Mouse (Mus musculus) layer of hippocampus, adult 18-20 months (tissue): ENCODE data around the gene Popdc2. TPM values are rescaled to one million over a fixed set of nuclear protein-coding genes. Genes with fewer than 3 reads are reported as not detected.

Experiments
- DNase-seq, 2 experiments: peaks; one replicate each; pipeline ENCODE4 v3.0.0; 2022; ENCODE audit warnings: low spot score in 2 of 2
- total RNA-seq, 2 experiments: library from RNA; stranded (reverse); gene quantifications; 2 replicates each; pipeline ENCODE4 v1.2.3; 2021

Popdc2 gene
- total RNA-seq, 2 experiments from 2014 or later = 0.20 to 0.66 TPM

DNA sequence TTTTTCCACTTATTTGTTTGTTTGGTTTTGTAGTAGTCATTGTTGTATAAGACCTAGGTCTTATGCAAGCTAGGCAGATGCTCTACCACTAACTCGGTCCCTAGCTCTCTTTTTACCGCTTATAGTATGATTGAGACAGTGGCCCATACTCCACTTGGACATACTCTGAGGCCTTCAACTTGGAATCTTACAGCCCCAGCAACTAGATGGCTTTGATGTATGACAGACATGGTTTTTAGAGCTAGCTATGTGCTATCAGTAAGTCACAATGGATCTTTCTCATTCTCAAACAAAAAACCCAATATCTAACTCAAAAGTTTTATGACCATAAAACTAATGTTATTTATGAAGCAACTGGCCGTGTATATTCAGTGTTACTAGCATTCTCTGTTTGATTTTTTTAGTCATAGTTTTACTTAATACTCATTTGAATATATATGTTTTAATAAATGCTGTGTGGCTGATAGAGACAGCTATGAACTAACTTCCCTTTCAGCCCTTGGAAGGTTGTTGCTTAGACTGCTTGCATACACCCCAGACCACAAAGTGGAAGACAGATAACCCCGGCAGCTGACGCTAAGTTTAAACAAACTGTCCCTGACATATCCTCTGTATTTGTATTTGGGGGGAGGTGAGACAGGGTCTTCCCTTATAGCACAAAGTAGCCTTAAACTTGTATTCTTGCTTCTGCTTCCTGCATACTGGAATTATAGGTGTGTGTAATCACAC is 7.7 kb upstream of the Popdc2 start:
- no peak for DNase-seq

- no peak for DNase-seq
These were observed 3.7 kb upstream of the Popdc2 start for GRCm38 (mm10) chr16:38358256-38358812.

DNA sequence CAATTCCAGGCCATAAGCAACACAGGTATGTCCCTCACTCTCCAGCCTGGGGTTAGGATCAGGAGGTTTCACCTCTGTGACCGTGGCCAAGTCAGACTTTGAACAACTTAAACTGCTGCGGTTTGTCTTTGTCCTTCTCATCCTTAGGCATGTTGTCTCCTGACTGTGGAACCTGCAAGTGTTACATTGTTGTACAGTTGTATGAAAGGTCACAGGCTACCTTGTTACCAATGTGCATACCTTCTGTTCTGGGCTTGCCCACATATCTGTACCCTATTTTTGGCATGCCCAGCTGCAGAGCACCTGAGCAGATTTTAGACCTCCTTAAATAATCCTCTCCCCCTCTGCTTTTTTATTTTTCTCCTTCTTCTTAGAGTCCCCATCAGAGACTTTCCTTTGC is 2.8 kb upstream of the Popdc2 start:
- DNase-seq = no peak

GRCm38 (mm10) chr16:38359857-38360256 is 2.2 kb upstream of the Popdc2 start:
- no peak for DNase-seq

DNA sequence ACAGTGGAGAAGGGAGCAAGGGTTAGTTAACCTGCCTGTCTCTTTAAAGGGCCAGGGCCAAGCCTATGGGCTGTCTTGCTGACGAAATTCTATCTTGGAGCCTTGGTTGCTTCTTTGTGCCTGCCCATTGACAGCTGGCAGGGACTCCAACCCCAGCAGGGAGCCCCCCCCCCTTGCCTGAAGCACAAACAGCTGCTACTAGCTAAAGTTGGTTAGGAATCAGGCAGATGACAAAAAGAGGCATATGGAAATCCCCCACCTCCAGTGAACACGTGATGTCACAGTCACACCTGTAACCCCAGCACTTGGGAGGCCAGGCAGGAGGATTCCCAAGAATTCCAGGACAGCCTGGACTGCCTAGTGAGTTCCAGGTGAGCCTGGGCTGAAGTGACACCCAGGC is 1.7 kb upstream of the Popdc2 start:
- no peak for DNase-seq

DNA sequence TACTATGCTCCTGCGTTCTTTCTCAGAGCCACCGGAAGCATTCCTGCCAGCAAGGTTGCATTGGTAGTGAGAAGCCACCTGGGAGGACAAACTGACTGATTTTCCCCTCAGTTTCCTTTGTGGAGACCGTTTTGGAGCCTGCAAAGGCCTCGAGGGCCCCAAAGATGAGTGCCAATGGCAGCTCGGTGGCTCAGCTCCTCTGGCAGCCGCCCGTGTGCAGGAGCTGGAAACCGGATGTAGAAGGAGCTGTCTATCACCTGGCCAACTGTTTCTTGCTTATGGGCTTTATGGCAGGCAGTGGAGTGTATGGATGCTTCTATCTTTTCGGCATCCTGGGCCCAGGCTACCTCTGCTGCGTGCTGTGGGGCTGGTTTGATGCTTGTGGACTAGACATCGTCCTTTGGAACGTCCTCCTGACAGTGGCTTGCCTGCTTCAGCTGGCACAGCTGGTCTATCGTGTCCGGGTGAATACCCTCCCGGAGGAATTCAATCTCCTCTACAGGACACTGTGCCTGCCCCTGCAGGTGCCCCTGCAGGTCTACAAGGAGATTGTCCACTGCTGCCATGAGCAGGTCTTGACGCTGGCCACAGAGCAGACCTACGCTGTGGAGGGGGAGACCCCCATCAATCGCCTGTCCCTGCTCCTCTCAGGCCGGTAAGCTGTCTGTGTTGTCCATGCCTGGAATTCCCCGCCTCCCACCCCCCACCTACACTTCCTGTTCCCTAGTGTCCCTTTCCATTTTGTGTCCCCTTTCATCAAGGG is 665 bp downstream of the Popdc2 start:
- no peak for DNase-seq

- no peak for DNase-seq
These were observed 1.2 kb downstream of the Popdc2 start for GRCm38 (mm10) chr16:38363256-38363595.

DNA sequence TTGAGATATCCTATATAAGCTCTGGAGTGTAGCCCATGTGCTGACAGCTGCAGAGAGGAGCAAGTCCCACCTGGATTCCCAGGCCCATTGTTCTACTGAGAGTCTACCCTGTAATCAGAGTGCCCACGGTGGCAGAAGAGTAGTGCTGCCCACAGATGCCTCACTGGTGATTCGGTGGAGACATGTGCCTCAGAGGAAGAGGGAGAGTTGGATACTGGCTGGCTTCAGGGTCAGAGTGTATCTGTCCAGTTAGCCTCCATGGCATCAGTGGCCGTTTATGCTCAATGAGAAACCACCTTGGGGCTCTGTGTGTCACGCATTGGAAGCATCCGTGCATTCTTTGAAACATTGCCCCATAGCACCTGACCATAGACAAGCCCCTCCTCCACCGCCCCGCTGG is 1.6 kb downstream of the Popdc2 start:
- no peak for DNase-seq

DNA sequence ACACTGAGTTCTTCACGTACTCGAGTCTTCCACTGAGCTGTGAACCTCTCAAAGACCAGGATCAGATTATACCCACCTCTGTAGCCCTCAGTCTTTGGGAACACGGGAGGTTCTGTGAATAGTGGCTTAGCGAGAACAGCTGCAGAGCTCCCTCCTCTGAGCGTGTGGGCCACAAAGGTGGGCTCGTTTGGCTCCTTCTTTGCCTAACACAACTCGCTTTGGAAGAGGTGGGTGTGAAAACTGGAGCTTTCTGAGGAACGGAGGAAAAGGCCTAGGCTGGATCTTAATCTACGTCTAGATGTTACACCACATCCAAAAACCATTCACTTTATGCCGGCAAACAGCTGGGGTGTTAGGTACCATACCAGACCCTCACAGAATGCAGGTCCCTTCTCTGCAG is 3.4 kb downstream of the Popdc2 start:
- DNase-seq = no peak

- no peak for DNase-seq
These were observed 4.2 kb downstream of the Popdc2 start for GRCm38 (mm10) chr16:38366231-38366630.

GRCm38 (mm10) chr16:38368336-38368735 is 6.3 kb downstream of the Popdc2 start:
- DNase-seq = peak; percentile 65 to 73

- DNase-seq = no peak
These were observed 7.0 kb downstream of the Popdc2 start for GRCm38 (mm10) chr16:38369000-38369399.

GRCm38 (mm10) chr16:38369431-38369830 is 7.4 kb downstream of the Popdc2 start:
- DNase-seq = no peak

DNA sequence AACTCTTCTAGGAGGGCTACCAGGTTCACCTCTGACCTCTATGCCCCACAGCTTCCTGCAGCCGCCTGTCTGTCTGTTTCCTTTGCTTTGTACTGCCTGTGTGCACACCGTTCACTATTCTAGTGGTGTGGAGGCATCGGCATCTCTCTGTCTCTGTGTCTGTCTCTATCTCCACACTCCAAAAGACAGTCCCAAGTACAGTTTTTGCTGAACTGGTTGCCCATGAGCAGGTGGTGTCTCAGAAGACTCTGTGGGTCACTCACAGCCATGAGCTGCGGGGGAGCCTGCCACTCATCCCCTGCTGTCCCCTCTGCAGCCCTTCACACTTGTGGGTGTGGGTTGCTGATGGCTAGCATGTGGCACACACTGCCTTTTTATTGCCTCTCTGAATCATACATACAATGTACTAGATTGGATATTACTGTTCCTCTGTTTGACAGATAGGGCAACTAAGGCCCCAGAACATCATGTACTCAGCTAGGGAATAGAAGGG is 8.0 kb downstream of the Popdc2 start:
- DNase-seq = no peak

- no peak for DNase-seq
These were observed 8.8 kb downstream of the Popdc2 start for GRCm38 (mm10) chr16:38370633-38371374.

GRCm38 (mm10) chr16:38371705-38372296 is 9.8 kb downstream of the Popdc2 start:
- DNase-seq = no peak

DNA sequence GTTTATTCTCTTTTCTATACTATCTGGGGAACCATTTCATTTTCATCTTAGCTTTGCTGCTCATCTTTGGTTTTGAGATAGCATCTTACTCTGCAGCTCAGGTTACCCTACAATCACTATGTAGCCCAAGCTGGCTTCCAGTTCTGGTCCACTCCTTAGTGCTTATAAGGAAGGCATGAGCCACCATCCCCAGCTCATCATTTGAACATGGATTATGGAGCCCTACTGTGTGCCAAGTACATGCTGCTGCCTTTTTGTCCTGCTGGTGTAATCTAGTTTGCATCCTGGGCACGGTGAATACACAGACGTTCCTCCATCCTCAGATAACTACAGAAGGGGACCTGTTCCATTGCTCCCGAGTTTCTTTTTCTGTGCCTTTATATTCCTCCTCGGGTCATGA is 10.9 kb downstream of the Popdc2 start:
- DNase-seq = no peak

DNA sequence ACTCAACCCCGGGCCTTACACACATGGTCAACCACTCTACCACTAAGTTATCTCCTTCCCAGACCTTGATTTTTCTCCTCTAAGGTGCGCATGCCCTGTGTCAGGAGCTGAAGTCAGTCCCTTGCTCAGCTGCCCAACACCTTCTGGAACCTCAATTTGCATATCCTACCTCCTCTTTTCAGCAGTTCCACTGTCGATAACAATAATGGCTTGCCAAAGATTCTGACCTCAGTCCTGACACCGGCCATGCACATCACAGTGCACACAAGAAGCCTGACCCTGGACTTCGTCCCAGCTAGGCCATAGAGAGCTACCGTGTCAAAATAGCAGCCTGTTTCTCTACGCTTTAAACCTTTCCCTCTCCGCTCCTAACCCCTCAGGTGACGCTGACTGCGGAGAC is 11.4 kb downstream of the Popdc2 start:
- DNase-seq = no peak

GRCm38 (mm10) chr16:38373941-38374340 is 11.9 kb downstream of the Popdc2 start:
- DNase-seq = no peak

GRCm38 (mm10) chr16:38374379-38375140 is 12.6 kb downstream of the Popdc2 start:
- peak in 1 of 2 experiments; percentile 16 for DNase-seq
